Mouse (Mus musculus): ENCODE results near the gene Sox5. TPM values are rescaled to one million over a fixed set of nuclear protein-coding genes. Genes with fewer than 3 reads are reported as not detected.

Gene Sox5
- polyA plus RNA-seq, 1 experiment from 2014 or later = 34.6 TPM

DNA sequence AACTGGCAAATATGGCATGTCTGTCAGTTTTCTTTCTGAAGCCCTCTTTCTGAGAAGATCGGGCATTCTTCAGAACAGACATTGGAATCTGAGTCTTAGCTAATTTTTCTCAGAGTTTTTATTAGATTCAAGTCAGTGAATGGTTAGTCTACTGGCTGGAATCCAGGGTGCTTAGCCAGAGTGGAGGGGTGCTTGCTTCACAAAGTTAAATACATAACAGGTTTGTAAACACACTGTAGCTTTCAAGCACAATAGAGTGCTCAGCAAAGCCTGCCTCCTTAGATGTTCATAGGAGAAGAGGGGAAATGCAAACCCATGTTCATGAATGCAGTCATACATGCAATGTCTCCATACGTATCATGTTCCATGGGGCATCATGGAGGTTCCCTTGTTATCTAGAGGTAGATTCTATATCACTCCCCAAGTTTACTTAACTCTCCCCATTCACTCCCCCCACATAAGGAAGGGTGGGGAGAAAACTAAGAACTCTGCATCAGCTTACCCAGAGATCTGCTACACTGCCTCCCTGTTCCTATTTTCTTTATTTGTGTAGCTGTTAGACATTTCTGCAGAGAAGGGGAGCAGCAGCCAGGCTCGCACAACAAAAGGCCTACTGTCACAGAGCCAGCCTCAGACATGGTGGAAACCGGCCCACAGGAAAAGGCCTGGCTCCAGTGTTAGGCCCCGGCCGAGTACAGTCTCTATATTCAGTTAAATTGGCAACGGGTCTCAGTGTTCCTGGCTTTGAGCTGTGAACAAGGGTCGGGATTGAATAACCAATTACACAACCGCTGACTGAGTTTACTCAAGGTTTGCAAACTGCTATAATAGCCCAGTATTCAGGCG lies 725.3 kb downstream of the Sox5 start:
- Histone ChIP-seq H3K4me1 (ENCODE audit: control insufficient read depth, insufficient read depth, low read length) (no peaks in the 10 kb centered on the region), H3K9ac (replicated peaks; ENCODE audit: low read depth, low read length) (no peak overlapping the region), H3K36me3 (ENCODE audit: control insufficient read depth, insufficient read depth, low read length) (no peaks in the 10 kb centered on the region), H3K27ac (ENCODE audit: low read depth, low read length) (peak overlapping the region; percentile 69), H3K4me2 (ENCODE audit: low read depth, low read length) (no peak overlapping the region), H3K9me3 (ENCODE audit: control insufficient read depth, low read length) (no peaks in the 10 kb centered on the region), H3K27me3 (ENCODE audit: control insufficient read depth, insufficient read depth, low read length) (no peaks in the 10 kb centered on the region), H3K4me3 (ENCODE audit: low read depth, low read length) (no peak overlapping the region)
- 44% methylated on average over 10 of the region's 10 CpGs for WGBS
- ATAC-seq (ENCODE audit: low read depth) = peak; percentile 88

DNA sequence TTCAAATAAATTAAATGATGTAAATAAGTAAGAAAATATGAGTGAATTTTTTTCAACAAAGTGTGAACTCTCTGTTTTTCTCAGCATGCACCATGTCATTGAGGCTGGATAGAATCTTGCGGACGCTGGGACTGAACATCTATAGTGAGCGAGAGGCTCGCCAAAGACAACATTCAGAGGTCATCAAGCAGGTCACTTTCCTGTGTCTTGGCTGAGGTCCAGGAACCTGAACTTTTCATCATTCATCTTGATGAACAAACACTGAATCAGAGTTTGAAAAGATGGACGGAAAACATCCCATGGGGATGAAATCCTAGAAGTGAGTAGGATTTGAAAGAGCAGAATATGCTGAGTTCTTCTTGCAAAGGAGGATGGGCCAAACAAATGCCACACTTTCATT lies 729.3 kb downstream of the Sox5 start:
- H3K4me3 ChIP-seq (ENCODE audit: low read depth, low read length) = no peak overlapping the region
- WGBS = 67% methylated on average over 5 of the region's 5 CpGs
- H3K36me3 ChIP-seq (ENCODE audit: control insufficient read depth, insufficient read depth, low read length) = no peaks in the 10 kb centered on the region
- no peaks in the 10 kb centered on the region for H3K27me3 ChIP-seq (ENCODE audit: control insufficient read depth, insufficient read depth, low read length)
- H3K27ac ChIP-seq (ENCODE audit: low read depth, low read length) = no peak overlapping the region
- no peak overlapping the region for H3K9ac ChIP-seq (replicated peaks; ENCODE audit: low read depth, low read length)
- no peaks in the 10 kb centered on the region for H3K9me3 ChIP-seq (ENCODE audit: control insufficient read depth, low read length)
- H3K4me1 ChIP-seq (ENCODE audit: control insufficient read depth, insufficient read depth, low read length) = no peaks in the 10 kb centered on the region
- no peak overlapping the region for H3K4me2 ChIP-seq (ENCODE audit: low read depth, low read length)
- ATAC-seq (ENCODE audit: low read depth) = no peak

DNA sequence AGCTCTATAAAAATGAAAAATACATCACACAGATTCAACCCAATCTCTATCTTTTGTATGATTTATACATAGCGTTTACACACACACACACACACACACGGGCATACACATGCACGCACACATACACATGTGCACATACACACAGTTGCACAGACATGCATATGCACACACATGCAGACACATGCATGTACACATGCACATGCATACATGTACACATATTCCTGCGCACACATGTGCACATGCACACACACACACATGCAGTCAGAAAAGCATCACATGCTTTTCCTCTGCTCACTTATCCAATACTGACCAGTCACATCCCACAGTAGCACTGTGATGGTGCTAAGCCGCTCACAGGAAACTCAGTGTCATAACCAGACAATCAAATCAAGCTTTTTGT lies 730.5 kb downstream of the Sox5 start:
- Histone ChIP-seq H3K9me3 (ENCODE audit: control insufficient read depth, low read length) (no peaks in the 10 kb centered on the region), H3K4me2 (ENCODE audit: low read depth, low read length) (no peak overlapping the region), H3K9ac (replicated peaks; ENCODE audit: low read depth, low read length) (no peak overlapping the region), H3K27me3 (ENCODE audit: control insufficient read depth, insufficient read depth, low read length) (no peaks in the 10 kb centered on the region), H3K4me3 (ENCODE audit: low read depth, low read length) (no peak overlapping the region), H3K27ac (ENCODE audit: low read depth, low read length) (no peak overlapping the region), H3K36me3 (ENCODE audit: control insufficient read depth, insufficient read depth, low read length) (no peaks in the 10 kb centered on the region), H3K4me1 (ENCODE audit: control insufficient read depth, insufficient read depth, low read length) (no peaks in the 10 kb centered on the region)
- ATAC-seq (ENCODE audit: low read depth) = no peak
- 96% methylated on average over 5 of the region's 5 CpGs for WGBS

DNA sequence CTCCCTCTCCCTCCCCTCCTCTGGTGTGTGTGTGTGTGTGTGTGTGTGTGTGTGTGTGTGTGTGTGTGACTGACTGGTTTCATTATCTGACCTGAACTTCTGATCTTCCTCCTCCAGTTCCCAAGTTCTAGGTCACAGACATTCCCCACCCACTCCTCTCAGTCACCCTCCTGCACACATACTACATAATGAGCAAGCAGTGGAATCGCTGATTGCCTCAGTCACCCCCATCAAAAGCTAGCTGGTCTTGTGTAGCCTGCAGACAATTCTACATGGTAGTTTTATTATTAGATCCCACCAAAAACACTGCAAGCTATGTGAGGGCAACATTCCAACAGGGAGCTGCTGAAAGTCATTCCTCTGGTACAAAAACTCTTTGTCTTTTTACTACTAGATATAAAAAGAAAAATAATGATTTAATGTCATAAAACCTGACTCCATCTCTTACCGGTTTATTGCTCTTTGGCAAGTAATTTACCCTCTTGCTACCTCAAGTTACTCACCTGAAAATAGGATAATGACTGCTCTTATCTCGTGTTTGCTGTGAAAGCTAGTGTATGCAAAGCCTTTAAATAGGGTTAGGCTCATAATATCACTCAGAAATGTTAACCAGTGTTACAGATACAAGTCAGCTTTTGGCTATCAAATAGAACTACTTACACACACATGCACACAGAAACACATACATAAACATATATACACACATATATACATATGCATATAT lies 733.4 kb downstream of the Sox5 start:
- no peak overlapping the region for H3K9ac ChIP-seq (replicated peaks; ENCODE audit: low read depth, low read length)
- no peaks in the 10 kb centered on the region for H3K27me3 ChIP-seq (ENCODE audit: control insufficient read depth, insufficient read depth, low read length)
- no peaks in the 10 kb centered on the region for H3K36me3 ChIP-seq (ENCODE audit: control insufficient read depth, insufficient read depth, low read length)
- no peak for ATAC-seq (ENCODE audit: low read depth)
- no peaks in the 10 kb centered on the region for H3K9me3 ChIP-seq (ENCODE audit: control insufficient read depth, low read length)
- no peak overlapping the region for H3K4me3 ChIP-seq (ENCODE audit: low read depth, low read length)
- H3K4me2 ChIP-seq (ENCODE audit: low read depth, low read length) = no peak overlapping the region
- H3K27ac ChIP-seq (ENCODE audit: low read depth, low read length) = no peak overlapping the region
- 71% methylated on average over 3 of the region's 3 CpGs for WGBS
- peaks cover 7% of the 10 kb centered on the region; the same call in 1 of the 2 replicates for H3K4me1 ChIP-seq (ENCODE audit: control insufficient read depth, insufficient read depth, low read length)

DNA sequence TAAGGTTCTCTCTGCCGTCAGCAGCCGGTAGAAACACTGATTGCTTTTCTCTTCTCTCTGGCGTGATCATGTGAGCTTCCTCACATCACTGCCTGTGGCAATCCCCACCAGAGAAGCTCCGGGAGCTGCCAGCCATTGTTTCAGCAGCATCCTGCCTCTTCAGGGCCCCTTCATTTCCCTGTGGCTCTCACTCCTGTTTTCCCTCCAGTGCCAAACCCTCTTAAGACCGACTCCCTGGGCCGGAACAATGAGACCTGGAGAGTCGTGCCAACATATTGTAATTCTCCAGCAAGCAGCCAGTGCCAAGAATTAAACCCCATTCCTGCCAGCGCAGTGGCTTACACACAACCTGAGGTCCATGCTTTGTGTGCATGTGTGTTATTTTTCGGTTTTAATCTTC lies 736.3 kb downstream of the Sox5 start:
- no peak overlapping the region for H3K4me2 ChIP-seq (ENCODE audit: low read depth, low read length)
- ATAC-seq (ENCODE audit: low read depth) = peak; percentile 71; the same call in 1 of the 2 replicates
- no peaks in the 10 kb centered on the region for H3K9me3 ChIP-seq (ENCODE audit: control insufficient read depth, low read length)
- H3K27me3 ChIP-seq (ENCODE audit: control insufficient read depth, insufficient read depth, low read length) = no peaks in the 10 kb centered on the region
- H3K4me3 ChIP-seq (ENCODE audit: low read depth, low read length) = no peak overlapping the region
- peaks cover 11% of the 10 kb centered on the region; the same call in 1 of the 2 replicates for H3K4me1 ChIP-seq (ENCODE audit: control insufficient read depth, insufficient read depth, low read length)
- H3K27ac ChIP-seq (ENCODE audit: low read depth, low read length) = peak overlapping the region; percentile 71
- WGBS = 26% methylated on average over 9 of the region's 9 CpGs
- no peaks in the 10 kb centered on the region for H3K36me3 ChIP-seq (ENCODE audit: control insufficient read depth, insufficient read depth, low read length)
- H3K9ac ChIP-seq (replicated peaks; ENCODE audit: low read depth, low read length) = no peak overlapping the region

DNA sequence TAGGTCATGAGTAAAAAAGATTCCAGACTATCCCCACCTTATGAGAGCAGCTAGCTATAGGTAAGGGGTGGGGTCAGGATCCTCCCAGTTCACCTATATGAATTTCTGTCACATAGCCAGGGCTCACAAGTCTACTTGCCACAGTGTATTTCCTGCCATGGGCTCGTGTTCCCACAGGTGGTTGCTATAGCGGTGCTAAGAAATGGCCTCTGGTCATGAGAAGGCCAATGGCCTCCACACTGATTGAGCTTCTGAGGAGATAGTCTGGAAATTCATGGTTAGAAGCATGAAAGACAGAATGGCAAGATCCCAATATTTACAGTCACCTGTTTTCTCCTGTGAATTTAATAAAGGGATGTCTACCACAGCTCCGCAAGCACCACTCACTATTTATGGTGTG lies 737.4 kb downstream of the Sox5 start:
- no peak overlapping the region for H3K27ac ChIP-seq (ENCODE audit: low read depth, low read length)
- H3K4me1 ChIP-seq (ENCODE audit: control insufficient read depth, insufficient read depth, low read length) = peaks cover 11% of the 10 kb centered on the region; the same call in 1 of the 2 replicates
- 90% methylated on average over 3 of the region's 3 CpGs for WGBS
- no peaks in the 10 kb centered on the region for H3K9me3 ChIP-seq (ENCODE audit: control insufficient read depth, low read length)
- no peak overlapping the region for H3K4me3 ChIP-seq (ENCODE audit: low read depth, low read length)
- H3K27me3 ChIP-seq (ENCODE audit: control insufficient read depth, insufficient read depth, low read length) = no peaks in the 10 kb centered on the region
- H3K4me2 ChIP-seq (ENCODE audit: low read depth, low read length) = no peak overlapping the region
- no peak overlapping the region for H3K9ac ChIP-seq (replicated peaks; ENCODE audit: low read depth, low read length)
- H3K36me3 ChIP-seq (ENCODE audit: control insufficient read depth, insufficient read depth, low read length) = no peaks in the 10 kb centered on the region
- no peak for ATAC-seq (ENCODE audit: low read depth)

DNA sequence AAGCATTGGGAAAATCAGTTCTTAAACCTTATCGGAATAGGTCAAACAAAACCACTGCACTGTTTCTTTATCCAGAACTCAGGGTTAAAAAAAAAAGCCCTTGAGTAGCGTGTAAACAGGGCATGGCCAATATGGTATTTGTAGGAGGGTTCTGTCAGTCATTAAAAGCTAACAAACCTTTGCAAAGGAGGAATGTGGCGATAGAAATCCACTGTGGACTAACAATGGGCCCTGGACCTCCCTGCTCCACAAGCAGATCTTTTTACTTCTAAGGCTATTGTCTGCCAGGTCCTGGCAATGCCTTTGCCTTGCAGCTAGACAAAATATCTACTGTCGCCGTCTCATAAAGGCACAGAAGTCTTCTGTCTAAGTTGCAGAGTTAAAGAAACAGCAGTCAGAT lies 738.8 kb downstream of the Sox5 start:
- Histone ChIP-seq H3K27me3 (ENCODE audit: control insufficient read depth, insufficient read depth, low read length) (no peaks in the 10 kb centered on the region), H3K27ac (ENCODE audit: low read depth, low read length) (no peak overlapping the region), H3K36me3 (ENCODE audit: control insufficient read depth, insufficient read depth, low read length) (no peaks in the 10 kb centered on the region), H3K4me3 (ENCODE audit: low read depth, low read length) (no peak overlapping the region), H3K4me1 (ENCODE audit: control insufficient read depth, insufficient read depth, low read length) (peaks cover 11% of the 10 kb centered on the region; the same call in 1 of the 2 replicates), H3K9me3 (ENCODE audit: control insufficient read depth, low read length) (no peaks in the 10 kb centered on the region), H3K9ac (replicated peaks; ENCODE audit: low read depth, low read length) (no peak overlapping the region), H3K4me2 (ENCODE audit: low read depth, low read length) (no peak overlapping the region)
- no peak for ATAC-seq (ENCODE audit: low read depth)
- WGBS = 12% methylated on average over 5 of the region's 5 CpGs

DNA sequence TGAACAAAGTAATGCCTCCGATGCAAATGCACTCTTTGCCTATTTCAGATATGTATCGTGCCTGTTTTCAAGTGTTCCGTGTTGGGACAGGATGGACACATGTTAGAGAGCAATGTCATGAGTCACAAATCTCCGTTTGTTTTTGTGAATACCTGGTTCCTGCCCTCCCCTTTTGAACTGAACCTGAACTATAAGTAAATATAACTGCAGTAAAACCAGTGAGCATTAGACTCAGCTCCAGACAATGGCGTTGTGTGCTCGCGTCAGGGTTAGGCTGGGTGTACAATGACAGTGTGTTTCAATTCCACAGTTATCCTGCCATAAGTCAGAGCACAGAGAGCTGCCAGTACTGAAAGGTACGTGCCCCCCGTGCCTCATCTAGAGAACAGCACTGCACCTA lies 739.8 kb downstream of the Sox5 start:
- Histone ChIP-seq H3K4me1 (ENCODE audit: control insufficient read depth, insufficient read depth, low read length) (peaks cover 11% of the 10 kb centered on the region; the same call in 1 of the 2 replicates), H3K4me2 (ENCODE audit: low read depth, low read length) (no peak overlapping the region), H3K36me3 (ENCODE audit: control insufficient read depth, insufficient read depth, low read length) (no peaks in the 10 kb centered on the region), H3K9ac (replicated peaks; ENCODE audit: low read depth, low read length) (no peak overlapping the region), H3K4me3 (ENCODE audit: low read depth, low read length) (no peak overlapping the region), H3K27me3 (ENCODE audit: control insufficient read depth, insufficient read depth, low read length) (no peaks in the 10 kb centered on the region), H3K9me3 (ENCODE audit: control insufficient read depth, low read length) (no peaks in the 10 kb centered on the region), H3K27ac (ENCODE audit: low read depth, low read length) (no peak overlapping the region)
- 40% methylated on average over 9 of the region's 9 CpGs for WGBS
- no peak for ATAC-seq (ENCODE audit: low read depth)

DNA sequence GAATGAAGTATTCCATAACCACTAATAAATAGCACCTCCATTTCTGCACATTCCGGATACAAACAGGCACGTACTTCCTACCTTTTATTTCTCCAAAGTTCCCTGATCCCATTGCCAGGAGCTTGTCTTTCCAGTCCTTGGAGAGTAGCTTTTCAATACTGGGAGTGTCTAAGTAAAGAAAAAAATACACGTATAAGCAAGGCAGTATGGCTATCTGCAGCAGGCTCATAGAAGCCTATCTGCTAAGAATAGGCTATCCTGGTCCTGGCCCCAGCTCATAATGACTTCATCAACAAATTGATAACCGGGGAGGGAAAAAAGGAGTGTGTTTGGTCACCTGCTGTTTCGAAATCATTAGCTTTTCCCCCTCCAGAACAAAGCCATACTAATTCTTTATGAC lies 740.6 kb downstream of the Sox5 start:
- no peak overlapping the region for H3K9ac ChIP-seq (replicated peaks; ENCODE audit: low read depth, low read length)
- no peaks in the 10 kb centered on the region for H3K9me3 ChIP-seq (ENCODE audit: control insufficient read depth, low read length)
- ATAC-seq (ENCODE audit: low read depth) = no peak
- H3K27me3 ChIP-seq (ENCODE audit: control insufficient read depth, insufficient read depth, low read length) = no peaks in the 10 kb centered on the region
- no peak overlapping the region for H3K27ac ChIP-seq (ENCODE audit: low read depth, low read length)
- peaks cover 11% of the 10 kb centered on the region; the same call in 1 of the 2 replicates for H3K4me1 ChIP-seq (ENCODE audit: control insufficient read depth, insufficient read depth, low read length)
- 47% methylated on average over 5 of the region's 5 CpGs for WGBS
- H3K4me2 ChIP-seq (ENCODE audit: low read depth, low read length) = no peak overlapping the region
- no peaks in the 10 kb centered on the region for H3K36me3 ChIP-seq (ENCODE audit: control insufficient read depth, insufficient read depth, low read length)
- H3K4me3 ChIP-seq (ENCODE audit: low read depth, low read length) = no peak overlapping the region
